Mouse (Mus musculus): ENCODE results near the gene Arhgef7.

DNA sequence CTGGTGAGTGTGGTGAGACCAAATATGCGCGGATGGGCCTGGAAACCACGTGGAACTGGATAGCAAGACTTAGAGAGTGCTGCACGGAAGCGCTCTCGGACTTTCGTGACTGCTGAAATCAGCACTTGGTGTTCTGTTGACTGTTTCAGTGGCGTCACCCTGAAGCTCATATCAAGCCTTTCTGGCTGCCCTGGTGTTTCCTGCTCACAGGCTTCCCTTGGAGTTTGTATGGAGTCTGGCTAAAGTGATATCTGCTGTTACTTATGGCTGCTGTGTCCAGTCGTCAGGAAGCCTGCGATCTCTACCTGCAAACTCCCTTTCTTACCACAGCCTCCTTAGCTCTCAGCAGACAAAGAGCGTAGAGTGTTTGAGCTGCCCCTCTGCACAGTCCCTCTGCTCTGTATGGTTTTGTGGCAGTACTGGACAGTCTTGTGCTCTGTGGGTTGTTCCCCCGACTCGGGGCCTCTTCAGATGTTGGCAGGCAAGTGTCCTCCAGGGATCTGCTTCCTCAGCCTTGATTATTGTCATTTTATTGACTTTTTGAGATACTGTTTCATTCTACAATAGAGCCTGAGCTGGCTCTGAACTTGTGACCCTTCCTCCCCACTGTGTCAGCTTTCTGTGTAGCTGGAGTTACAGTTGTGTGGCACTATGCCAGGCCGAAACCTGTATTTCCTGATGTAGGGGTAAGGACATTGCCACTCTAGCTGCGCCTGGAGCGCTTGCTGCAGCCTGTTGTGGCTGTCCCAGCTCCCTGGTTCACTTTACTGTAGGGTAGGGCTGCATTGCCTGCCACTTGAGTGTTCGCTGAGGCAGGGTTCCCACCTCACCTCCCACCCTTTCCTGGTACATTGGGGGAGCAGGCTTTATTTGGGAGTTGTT is 46.9 kb downstream of the Arhgef7 start:
- TF ChIP-seq POLR2A (IDR thresholded peaks at IDR 0.05; ENCODE audit: insufficient read depth, low read length) (no peak), EP300 (IDR thresholded peaks at IDR 0.05; ENCODE audit: insufficient read depth, low read depth, low read length) (no peak), CTCF (IDR thresholded peaks at IDR 0.05; ENCODE audit: low read depth, low read length) (no peak)
